Mouse (Mus musculus) midbrain, embryonic 11.5 days (tissue): ENCODE measurements around the gene Sfmbt1. TPM values are rescaled to one million over a fixed set of nuclear protein-coding genes. Genes with fewer than 3 reads are reported as not detected.
A peak's percentile ranks its signal among the peaks of the same experiment; 100 is the strongest.

Experiments used
- ATAC-seq: fragments of 200-750 bp; cut with Nextera tagmentation; 2 replicates; pipeline ENCODE4 v1.8.0; 2017; ENCODE audit warnings: moderate TSS enrichment, moderate library complexity; ENCODE audit not compliant: low FRiP score
- DNase-seq: peaks from one replicate; pipeline ENCODE4 v3.0.0; 2015; ENCODE audit warnings: low spot score; ENCODE audit errors: missing footprints
- H3K27ac ChIP-seq: fragments of 300-500 bp; sonication (generic); 2 replicates; pipeline ENCODE4 v1.5.1; 2014; ENCODE audit warnings: low read depth, low read length
- H3K27me3 ChIP-seq: fragments of 300-500 bp; sonication (generic); 2 replicates; pipeline ENCODE4 v1.6.1; 2014; ENCODE audit warnings: mild to moderate bottlenecking, low read length, moderate library complexity, mixed read lengths; ENCODE audit not compliant: control insufficient read depth, insufficient read depth
- H3K36me3 ChIP-seq: fragments of 300-500 bp; sonication (generic); 2 replicates; pipeline ENCODE4 v1.6.1; 2014; ENCODE audit warnings: mild to moderate bottlenecking, low read length, moderate library complexity, mixed read lengths; ENCODE audit not compliant: control insufficient read depth, insufficient read depth
- H3K4me1 ChIP-seq: fragments of 300-500 bp; sonication (generic); 2 replicates; pipeline ENCODE4 v1.6.1; 2014; ENCODE audit warnings: low read length; ENCODE audit not compliant: control insufficient read depth, insufficient read depth
- H3K4me2 ChIP-seq: fragments of 300-500 bp; sonication (generic); 2 replicates; pipeline ENCODE4 v1.6.1; 2014; ENCODE audit warnings: mild to moderate bottlenecking, moderate library complexity
- H3K4me3 ChIP-seq: fragments of 300-500 bp; sonication (generic); 2 replicates; pipeline ENCODE4 v1.5.1; 2014; ENCODE audit warnings: low read depth, low read length
- H3K9ac ChIP-seq: fragments of 300-500 bp; sonication (generic); 2 replicates; pipeline ENCODE4 v1.6.1; 2014; ENCODE audit warnings: low read length
- H3K9me3 ChIP-seq: fragments of 300-500 bp; sonication (generic); 2 replicates; pipeline ENCODE4 v1.6.1; 2016; ENCODE audit warnings: low read length; ENCODE audit not compliant: control insufficient read depth
- WGBS: fragments of 180-500 bp; shearing (Covaris S2); extraction: QIAGEN DNeasy Blood & Tissue Kit; methylation state at CpG from one replicate; pipeline ENCODE4 v1.1.7; 2014; 5-methylcytosine and 5-hydroxymethylcytosine counted together
- polyA plus RNA-seq: library from polyadenylated mRNA; unstranded; fragments of >200 nt; fragmentation: Nextera tagmentation; extraction: Ambion mirVana; gene quantifications from 2 replicates; pipeline ENCODE4 v1.2.1, GENCODE M21; 2014

The Sfmbt1 gene
- polyA plus RNA-seq, 1 experiment from 2014 or later = 24.5 TPM

- ATAC-seq (peak; percentile 45; the same call in 1 of the 2 replicates), DNase-seq (peak; percentile 88)
- H3K4me1 ChIP-seq = peaks cover 13% of the 10 kb centered on the region
- 23% methylated on average over 17 of the region's 17 CpGs for WGBS
- no peak overlapping the region for H3K27ac ChIP-seq
- peak overlapping the region; percentile 88 for H3K9ac ChIP-seq
- no peaks in the 10 kb centered on the region for H3K27me3 ChIP-seq
- H3K36me3 ChIP-seq = no peaks in the 10 kb centered on the region
- H3K4me2 ChIP-seq = peak overlapping the region; percentile 74
- peak overlapping the region; percentile 84 for H3K4me3 ChIP-seq
- H3K9me3 ChIP-seq = no peaks in the 10 kb centered on the region
Observed at GRCm38 (mm10) chr14:30826174-30827140, 111.8 kb downstream of the Sfmbt1 start.

DNA sequence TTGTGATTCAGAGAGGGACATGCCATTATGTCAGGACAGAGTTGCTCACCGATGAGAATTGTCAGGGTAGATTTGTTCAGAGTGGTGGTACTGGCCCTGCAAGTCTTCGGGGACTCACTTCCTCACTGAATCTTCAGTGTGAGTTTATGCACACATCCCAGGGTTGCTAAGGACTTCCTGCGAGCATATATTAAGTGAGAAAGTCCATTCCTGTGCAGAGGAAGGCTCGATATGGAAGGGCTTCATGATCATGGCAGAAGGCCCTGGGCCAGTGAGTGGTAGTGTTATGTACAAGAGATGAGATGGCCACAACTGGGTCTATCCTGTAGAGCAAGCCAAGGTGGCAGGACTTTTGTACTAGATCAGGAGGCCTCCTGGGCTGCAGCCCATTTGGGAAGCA is 112.8 kb downstream of the Sfmbt1 start:
- Histone ChIP-seq H3K4me2 (no peak overlapping the region), H3K9ac (no peak overlapping the region), H3K9me3 (no peaks in the 10 kb centered on the region), H3K36me3 (no peaks in the 10 kb centered on the region), H3K4me1 (peaks cover 13% of the 10 kb centered on the region), H3K27ac (no peak overlapping the region), H3K4me3 (no peak overlapping the region), H3K27me3 (no peaks in the 10 kb centered on the region)
- 89% methylated on average over 4 of the region's 4 CpGs for WGBS
- ATAC-seq (no peak), DNase-seq (no peak)

DNA sequence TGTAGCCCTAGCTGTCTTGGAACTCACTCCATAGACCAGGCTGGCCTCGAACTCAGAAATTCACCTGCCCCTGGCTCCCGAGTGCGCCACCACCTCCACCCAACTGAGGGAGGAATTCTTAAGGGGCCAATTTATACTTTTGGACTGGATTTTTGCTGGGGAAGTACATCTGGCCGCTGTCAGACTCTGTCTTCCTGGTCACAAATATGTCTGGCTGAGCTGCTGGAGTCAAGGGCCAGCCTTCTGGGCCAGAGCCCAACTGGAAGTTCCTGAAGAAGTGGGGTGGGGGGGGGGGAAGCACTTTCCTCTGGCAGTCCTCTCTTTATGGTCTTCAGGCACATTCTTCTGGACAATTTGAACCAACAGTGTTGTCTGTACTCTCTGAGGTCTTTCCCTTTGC is 113.4 kb downstream of the Sfmbt1 start:
- H3K27me3 ChIP-seq = no peaks in the 10 kb centered on the region

DNA sequence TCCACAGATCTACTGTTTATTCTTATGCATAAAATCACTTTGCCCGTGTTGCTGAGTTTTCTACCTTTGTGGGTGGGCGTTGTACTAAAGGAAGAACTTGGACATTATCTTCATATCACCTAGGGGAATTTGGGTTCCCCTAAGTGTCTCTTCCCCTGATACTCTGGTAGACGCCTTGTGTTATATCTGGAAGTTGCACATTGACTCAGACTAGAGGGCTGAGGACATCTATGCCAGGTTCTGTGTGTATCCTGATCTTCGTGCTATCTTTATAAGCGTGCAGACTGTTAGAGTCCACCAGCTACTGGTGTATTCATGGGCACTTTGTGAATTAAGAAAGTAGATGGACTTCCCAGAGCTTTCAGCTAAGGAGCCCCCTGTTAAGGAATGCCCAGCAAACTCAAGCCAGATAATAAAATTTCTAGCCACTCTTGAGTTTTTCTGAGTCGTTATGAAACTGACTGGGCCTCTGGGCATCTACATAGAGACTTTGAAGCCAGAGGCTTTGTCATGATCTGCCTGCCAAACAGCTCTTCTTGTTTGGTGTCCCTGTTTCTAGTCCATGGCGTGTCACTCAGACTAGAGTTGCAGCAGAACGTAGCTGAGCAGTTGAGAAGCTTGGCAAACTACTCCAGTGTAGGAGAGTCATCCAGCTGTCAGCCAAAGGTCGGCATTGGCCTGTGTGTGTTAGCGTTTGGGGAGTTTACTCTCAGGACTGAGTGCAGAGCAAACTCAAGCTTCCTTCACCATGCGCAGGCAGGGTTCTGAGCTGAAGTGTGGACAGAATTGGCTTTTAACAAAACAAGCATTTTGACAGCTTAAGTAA is 114.2 kb downstream of the Sfmbt1 start:
- H3K9ac ChIP-seq = no peak overlapping the region
- no peaks in the 10 kb centered on the region for H3K27me3 ChIP-seq
- H3K9me3 ChIP-seq = no peaks in the 10 kb centered on the region
- H3K27ac ChIP-seq = no peak overlapping the region
- H3K36me3 ChIP-seq = no peaks in the 10 kb centered on the region
- peaks cover 13% of the 10 kb centered on the region for H3K4me1 ChIP-seq
- DNase-seq (no peak), ATAC-seq (no peak)
- 86% methylated on average over 11 of the region's 11 CpGs for WGBS
- H3K4me2 ChIP-seq = no peak overlapping the region
- H3K4me3 ChIP-seq = no peak overlapping the region

More for the DNA sequence above, 113.4 kb downstream of the Sfmbt1 start:
- Histone ChIP-seq H3K27ac (no peak overlapping the region), H3K9ac (no peak overlapping the region), H3K36me3 (no peaks in the 10 kb centered on the region), H3K9me3 (no peaks in the 10 kb centered on the region), H3K4me1 (peaks cover 13% of the 10 kb centered on the region), H3K4me3 (no peak overlapping the region), H3K4me2 (no peak overlapping the region)
- 95% methylated on average over 4 of the region's 4 CpGs for WGBS
- ATAC-seq (no peak), DNase-seq (no peak)

- DNase-seq (no peak), ATAC-seq (no peak)
- Histone ChIP-seq H3K9ac (no peak overlapping the region), H3K27me3 (no peaks in the 10 kb centered on the region), H3K9me3 (no peaks in the 10 kb centered on the region), H3K4me2 (no peak overlapping the region), H3K4me3 (no peak overlapping the region), H3K27ac (no peak overlapping the region), H3K36me3 (no peaks in the 10 kb centered on the region), H3K4me1 (no peaks in the 10 kb centered on the region)
- 93% methylated on average over 14 of the region's 14 CpGs for WGBS
Observed at GRCm38 (mm10) chr14:30837416-30837996, 122.9 kb downstream of the Sfmbt1 start.

DNA sequence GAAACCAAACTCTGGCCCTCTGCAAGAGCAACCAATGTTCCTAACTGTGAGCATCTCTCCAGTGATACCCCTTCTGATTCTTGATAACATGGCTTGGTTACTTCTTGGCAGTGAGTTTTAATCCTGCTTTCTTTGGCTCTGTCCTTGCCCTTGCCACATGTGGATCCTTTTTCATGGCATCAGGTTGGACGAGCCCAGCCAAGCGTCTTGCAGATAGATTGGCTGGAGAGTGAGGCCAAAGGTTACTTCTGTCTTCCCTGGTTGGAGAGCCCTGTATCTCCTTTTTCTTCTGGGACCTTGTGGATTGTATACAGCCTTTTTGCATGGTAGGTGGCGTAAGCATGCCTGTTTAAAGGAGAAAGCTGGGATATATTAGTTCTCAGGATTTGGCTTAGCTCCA is 129.1 kb downstream of the Sfmbt1 start:
- Histone ChIP-seq H3K4me1 (no peaks in the 10 kb centered on the region), H3K27ac (no peak overlapping the region), H3K9ac (no peak overlapping the region), H3K27me3 (no peaks in the 10 kb centered on the region), H3K9me3 (no peaks in the 10 kb centered on the region), H3K4me2 (no peak overlapping the region), H3K4me3 (no peak overlapping the region), H3K36me3 (no peaks in the 10 kb centered on the region)
- ATAC-seq = no peak
- DNase-seq = no peak
- WGBS = 87% methylated on average over 3 of the region's 3 CpGs

- Histone ChIP-seq H3K27me3 (no peaks in the 10 kb centered on the region), H3K9me3 (no peaks in the 10 kb centered on the region), H3K4me2 (no peak overlapping the region), H3K9ac (no peak overlapping the region), H3K36me3 (no peaks in the 10 kb centered on the region), H3K4me1 (no peaks in the 10 kb centered on the region), H3K4me3 (no peak overlapping the region), H3K27ac (no peak overlapping the region)
- whole genome bisulfite sequencing = 89% methylated on average over 5 of the region's 5 CpGs
- no peak for ATAC-seq
- DNase-seq = no peak
Observed at GRCm38 (mm10) chr14:30850504-30850903, 135.9 kb downstream of the Sfmbt1 start.

GRCm38 (mm10) chr14:30852325-30852724 is 137.7 kb downstream of the Sfmbt1 start:
- no peak overlapping the region for H3K27ac ChIP-seq
- DNase-seq (no peak), ATAC-seq (no peak)
- H3K9ac ChIP-seq = no peak overlapping the region
- no peaks in the 10 kb centered on the region for H3K27me3 ChIP-seq
- no peaks in the 10 kb centered on the region for H3K9me3 ChIP-seq
- H3K4me2 ChIP-seq = no peak overlapping the region
- no peaks in the 10 kb centered on the region for H3K36me3 ChIP-seq
- H3K4me1 ChIP-seq = no peaks in the 10 kb centered on the region
- 96% methylated on average over 5 of the region's 5 CpGs for WGBS
- no peak overlapping the region for H3K4me3 ChIP-seq
